Mouse (Mus musculus) layer of hippocampus, postnatal 36 days (tissue): ENCODE data around the gene Dbr1. TPM values are rescaled to one million over a fixed set of nuclear protein-coding genes. Genes with fewer than 3 reads are reported as not detected.
A peak's percentile ranks its signal among the peaks of the same experiment; 100 is the strongest.
"Not testable (repeated sequence)": the region's sequence is repeated elsewhere in the genome, so short reads cannot be mapped to it uniquely, and the experiment has no call there.

ENCODE experiments used
- DNase-seq, 2 experiments: peaks; one replicate each; pipeline ENCODE4 v3.0.0; 2022
- total RNA-seq, 2 experiments: library from RNA; stranded (reverse); gene quantifications; 2 replicates each; pipeline ENCODE4 v1.2.3; 2021

The Dbr1 gene
- total RNA-seq, result 10 to 100 TPM; 12.6 TPM

DNA sequence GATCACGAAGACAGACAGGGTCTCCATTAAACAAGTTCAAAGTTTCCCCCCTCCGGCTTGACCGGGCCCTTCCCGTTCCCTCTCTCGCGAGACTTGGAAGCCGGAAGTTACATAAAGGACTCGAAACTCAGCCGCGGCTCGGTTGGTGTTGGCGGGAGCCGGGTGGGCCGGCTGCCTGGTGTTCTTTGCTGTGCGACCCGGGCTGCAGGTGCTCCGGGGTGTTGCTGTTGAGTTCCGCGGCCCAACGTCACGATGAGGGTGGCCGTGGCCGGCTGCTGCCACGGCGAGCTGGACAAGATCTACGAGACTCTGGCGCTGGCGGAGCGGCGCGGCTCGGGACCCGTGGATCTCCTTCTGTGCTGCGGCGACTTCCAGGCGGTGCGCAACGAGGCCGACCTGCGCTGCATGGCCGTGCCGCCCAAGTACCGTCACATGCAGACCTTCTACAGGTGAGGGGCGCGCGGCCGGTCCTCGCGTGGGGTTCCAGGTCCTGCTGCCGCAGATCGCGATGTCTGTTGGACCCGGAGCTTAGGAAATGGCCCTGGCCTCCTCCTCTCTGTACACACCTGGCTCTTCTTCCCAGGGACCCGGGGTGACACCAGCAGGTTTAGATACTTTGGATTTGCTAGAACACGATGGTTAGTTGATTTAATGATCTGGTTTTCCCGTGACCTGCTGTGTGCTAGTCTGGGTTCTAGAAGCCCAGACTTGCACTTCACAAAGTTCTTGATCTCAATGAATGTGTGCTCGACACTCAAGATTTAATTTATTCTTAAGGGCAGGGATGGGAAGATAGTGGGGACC, at the start of gene Dbr1:
Gene Dbr1 (plus strand): TSS at position 123 of the 804 bp plus-strand sequence.
- peak; percentile 86 to 91 for DNase-seq

DNA sequence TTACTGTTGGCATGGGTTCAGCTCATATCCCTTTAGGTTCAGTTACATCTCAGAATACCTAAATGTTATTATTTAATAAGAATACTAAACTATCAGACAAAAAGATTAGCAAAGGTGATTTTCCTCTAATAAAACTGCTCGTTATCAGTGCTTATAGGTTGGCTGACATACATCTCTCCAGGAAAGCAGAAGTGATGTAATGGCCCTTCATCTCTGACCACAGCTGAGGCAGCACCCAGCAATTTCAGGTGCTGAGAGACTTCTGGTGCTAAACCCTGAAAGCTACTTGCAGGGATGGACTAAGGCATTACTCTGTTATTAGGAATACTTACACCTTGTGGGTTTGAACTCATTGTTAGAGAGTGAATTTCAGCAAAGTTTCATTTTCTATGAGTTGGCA, 43.7 kb upstream of the Dbr1 start:
- no peak for DNase-seq

DNA sequence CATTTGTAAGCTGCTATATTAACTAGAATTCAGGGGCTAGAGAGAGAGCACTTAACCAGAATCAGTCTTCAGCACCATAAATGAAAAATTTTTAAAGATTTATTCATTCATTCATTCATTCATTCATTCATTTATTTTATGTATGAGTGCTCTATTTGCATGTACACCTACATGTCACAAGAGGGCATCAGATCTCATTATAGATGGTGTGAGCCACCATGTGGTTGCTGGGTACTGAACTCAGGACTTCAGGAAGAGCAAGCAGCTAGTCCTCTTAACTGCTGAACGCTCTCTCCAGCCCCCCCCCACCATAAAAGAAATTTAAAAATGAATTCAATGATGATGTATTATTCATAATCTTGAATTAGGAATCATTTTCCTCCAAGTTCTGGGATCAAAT, 29.3 kb upstream of the Dbr1 start:
- no peak for DNase-seq

DNA sequence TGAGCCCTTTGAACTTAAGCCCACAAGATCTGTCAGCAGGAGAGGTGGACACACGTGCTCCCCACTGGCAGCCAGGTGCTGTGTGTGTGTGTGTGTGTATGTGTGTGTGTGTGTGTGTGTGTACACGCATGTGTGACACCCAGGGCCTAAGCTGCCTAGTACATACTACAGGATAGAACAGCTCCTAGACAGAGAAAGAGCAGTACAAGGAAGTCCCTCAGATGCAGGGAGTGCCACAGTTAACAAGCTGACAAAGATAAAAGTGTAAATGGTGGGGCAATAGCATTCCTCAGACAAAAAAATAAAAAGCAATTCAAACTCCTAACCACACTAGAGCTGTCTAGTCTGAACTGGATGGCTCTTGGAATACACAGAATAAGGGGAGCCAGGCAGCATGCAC, 23.5 kb upstream of the Dbr1 start:
- no peak for DNase-seq

DNA sequence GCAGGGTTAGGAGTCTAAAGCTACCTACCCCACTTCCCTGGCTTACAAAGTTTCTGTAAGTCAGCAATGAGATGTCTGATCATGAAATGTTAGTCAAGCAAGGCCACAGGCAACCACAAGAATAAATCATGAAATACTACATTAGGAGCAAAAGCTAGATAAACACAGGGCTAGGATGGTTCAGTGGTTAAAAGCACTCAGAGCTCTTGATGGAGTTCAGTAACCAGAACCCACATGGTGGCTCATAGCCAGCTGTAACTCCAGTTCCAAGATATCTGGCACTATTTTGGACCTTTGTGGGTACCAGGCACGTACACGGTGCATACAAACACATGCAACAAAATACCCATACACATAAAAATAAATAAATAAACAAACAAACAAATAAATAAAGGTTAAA, 22.6 kb upstream of the Dbr1 start:
- DNase-seq, result no peak

DNA sequence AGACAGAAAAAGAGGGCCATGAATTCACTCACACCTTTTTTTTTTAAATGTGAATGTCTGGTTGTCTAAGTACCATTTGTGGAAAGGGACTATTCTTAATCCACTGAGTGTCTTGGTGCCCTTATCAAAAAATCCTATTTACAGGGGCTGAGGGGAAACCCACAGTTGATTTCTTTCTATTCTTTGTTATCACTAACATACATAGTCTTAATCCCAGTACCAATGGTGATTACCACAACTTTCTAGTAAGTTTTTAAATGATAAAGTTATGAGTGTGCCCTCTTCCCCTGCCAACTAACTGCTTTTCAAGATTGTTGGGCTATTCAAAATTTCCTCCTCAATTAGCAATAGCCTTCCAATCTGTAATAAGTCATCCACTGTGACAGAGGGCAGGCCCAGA, 21.5 kb upstream of the Dbr1 start:
- DNase-seq, result no peak

DNA sequence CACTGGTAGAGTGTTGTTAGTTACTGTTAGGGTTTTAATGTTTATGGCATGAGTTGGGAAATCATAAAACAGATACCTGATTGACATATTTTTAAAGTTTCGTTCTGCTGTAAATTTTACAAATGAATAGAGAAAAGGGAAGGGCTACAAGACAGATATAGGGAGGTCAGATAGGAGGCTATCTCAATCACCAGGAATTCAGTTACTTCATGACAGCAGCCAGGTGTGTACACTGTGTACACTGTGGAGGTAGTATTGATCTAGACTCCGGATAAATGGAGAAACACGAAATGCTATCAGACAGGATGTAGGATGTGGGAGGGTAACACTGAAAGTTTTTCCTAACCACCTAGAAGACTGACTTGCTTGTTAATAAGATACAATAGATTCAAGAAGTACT, 20.3 kb upstream of the Dbr1 start:
- DNase-seq, result no peak

DNA sequence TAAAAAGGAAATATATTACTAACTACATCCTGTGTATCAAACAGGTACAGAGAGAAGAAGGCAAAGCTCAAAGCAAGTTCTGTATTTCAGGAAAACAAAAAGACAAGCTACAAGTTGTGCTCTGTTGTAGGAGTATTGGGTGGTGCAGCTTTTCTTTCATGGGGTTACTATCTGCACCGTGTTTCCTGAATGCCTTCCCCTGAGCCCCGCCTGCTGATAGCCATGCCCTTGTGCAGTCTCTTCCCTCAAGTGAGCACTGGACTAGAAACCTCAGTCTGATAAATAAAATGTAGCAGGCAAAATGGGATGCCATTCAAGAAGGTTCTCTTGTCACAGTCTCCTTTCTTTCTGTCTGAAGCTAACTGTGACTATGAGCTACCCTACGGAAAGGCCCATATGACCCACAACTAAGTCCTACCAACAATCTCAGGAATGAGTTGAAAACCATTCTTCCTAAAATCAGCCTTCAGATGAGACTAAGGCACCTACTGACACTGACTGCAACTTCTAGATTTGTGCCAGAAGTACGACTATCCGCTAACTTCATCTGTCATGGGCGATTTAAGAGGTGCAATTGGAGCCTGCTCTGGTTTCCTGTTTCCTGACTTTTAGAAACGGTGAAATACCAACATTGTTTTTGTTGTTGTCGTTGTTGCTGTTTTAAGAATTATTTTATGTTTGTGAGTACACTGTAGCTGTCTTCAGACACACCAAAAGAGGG, 17.9 kb upstream of the Dbr1 start:
- DNase-seq, result no peak

DNA sequence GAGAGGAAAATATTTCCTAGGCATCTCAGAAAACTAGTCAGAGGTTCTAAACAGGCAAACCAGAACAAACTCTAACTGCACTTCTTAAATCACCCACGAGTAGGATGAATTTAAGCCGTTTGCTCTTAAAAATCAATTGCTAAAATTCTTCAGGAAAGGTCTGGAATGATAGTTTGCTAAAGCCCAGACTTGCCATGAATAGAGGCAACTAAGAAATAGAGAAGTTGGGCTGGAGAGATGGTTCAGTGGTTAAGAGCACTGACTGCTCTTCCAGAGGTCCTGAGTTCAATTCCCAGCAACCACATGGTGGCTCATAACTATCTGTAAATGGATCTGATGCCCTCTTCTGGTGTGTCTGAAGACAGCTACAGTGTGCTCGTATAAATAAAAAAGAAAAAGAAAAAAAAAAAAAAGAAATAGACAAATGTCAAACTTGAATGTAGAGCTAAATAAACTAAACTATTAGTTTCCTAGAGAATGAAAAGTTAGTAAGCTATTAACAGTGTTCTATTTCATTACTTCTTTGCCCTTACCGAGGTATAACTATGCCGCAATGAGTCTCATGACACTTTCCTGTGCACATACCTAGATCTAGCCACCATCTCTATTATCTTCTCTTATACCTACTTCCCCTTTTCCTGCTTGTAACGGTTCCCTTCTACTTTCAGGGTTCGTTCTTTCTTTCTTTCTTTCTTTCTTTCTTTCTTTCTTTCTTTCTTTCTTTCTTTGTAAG, 16.6 kb upstream of the Dbr1 start:
- no peak for DNase-seq

DNA sequence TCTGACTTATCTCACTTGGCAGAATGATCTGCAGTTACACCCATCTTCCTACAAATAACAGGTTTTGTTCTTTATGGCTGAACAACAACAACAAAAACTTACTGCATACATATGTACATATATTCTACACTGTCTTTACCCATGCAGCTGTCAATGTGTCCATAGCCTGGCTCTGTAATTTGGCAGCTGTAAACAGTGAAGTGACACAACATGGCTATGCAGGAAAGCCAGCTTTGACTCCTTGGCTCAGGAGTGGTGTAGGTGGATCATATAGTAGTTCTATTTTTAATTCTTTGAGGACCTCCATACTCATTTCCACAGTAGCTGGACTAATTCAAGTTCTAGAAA, 16.1 kb upstream of the Dbr1 start:
- DNase-seq, result no peak

DNA sequence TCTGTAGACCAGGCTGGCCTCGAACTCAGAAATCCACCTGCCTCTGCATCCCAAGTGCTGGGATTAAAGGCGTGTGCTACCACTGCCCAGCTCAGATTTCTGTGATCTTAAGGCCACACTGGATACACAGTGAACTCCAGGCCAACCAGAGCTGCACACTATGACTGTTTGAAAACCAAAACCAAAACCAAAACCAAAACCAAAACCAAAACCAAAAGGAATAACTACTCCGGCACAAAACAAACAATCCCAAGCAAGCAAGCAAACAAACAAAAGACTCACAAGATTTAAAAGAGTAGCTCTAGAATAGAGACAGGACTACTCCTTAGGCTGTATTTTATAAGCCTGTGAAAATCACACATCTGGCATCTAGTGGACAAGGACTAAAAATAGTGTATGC, 15.2 kb upstream of the Dbr1 start:
- no peak for DNase-seq

DNA sequence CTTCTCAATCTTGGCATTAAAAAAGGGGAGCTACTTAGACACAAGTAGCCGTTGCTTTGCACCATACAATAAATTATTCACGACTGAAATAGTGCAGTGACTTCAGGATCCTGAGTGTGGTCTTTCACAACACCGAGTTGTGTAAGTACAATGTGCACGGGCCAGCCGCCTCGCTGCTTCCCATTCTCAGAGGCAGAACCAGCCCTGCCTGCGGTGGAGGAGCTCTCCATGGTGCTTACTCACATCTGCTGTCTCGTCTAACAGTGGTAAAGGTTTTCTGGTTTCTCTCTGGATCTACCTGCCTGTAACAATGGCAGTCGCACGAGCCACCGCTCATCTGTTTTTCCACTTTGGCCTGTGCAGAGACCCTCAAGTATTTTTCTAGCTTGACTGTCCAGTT, 11.9 kb upstream of the Dbr1 start:
- no peak for DNase-seq

DNA sequence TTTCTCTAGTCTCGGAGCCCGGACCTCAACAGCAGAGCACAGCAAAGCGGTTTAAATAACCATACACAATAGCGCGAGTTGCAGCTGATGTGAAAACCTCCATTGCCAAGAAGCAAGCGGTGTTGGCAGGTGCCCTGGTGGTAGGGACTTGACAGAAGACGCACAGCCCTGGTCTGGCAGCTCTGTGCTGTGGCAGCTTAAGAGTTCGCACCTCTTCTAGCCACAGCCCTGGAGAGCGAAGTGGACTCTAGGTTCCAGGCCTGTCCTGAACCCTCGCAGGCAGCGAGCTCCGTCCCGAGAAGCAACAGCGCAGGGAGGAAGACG, 7.6 kb upstream of the Dbr1 start:
- DNase-seq, result no peak

DNA sequence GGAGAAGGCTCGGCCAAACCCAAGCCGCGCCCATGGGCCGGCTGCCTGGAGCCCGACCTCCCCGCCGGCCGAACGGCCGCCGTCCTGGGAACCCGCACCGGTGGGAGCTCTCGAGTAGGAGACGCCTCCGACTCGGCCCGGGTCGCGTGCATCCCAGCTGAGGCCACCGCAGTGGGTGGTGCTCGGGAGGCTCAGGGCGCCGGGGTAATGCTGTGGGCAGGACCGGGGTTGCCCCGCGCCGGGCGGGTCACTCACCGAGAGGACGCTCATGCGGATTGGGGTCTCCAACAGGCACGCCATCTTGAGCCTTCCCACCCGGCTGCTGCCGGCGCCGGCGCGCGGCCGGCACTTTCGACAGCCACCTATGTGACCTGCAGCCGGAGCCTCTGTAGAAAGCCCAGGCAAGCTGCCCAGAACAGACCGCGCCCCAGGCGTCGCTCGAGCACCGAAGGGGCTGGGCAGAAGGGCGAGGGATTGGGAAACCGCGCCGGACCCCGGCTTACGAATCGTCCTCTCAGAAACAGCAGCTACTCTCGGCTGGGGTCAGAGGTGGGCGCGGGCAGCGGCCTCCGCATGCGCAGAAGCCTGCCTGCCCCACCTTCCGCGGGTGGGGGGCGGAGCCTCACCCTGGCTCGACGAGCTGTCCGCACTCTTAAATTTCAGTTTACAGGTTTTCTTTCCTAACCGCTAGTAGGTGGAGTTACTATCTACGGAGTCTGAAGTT, 7.1 kb upstream of the Dbr1 start, which contains the start of gene Armc8:
Gene Armc8 (minus strand): TSS at position 553 of the 724 bp plus-strand sequence.
- peak; percentile 91 to 92 for DNase-seq

DNA sequence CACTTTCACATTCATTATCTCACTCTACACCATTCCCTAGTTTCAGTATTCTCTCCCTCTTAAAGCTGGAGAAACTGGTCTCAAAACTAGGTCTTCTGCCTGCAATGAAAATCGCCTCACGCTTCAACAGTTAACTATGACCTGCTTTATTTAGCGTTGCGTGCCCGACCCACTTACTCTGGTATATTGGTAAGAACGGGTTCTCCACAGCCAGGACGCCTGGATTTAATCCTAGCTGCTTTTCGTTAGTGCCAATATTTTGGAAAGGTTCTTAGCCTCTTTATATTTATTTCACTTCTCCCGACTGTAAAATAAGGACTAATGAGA, 6.6 kb upstream of the Dbr1 start:
- no peak for DNase-seq

DNA sequence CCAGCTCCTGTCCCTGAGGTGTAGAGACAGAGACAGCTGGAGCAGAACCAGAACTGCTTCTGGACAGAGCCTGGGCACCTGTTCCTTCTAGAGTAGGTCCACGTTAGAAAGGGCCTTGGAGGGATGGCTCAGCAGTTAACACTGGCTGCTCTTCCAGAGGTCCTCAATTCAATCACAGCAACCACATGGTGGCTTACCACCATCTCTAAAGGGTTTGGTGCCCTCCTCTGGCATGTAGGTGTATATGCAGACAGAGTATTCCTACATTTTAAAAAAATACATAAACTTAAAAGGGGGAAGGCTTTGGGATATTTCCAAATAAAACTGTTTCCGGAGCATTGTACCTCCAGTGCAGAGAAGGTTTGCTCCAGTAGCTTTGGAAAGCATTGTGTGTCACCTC, 5.1 kb downstream of the Dbr1 start:
- DNase-seq, result no peak

DNA sequence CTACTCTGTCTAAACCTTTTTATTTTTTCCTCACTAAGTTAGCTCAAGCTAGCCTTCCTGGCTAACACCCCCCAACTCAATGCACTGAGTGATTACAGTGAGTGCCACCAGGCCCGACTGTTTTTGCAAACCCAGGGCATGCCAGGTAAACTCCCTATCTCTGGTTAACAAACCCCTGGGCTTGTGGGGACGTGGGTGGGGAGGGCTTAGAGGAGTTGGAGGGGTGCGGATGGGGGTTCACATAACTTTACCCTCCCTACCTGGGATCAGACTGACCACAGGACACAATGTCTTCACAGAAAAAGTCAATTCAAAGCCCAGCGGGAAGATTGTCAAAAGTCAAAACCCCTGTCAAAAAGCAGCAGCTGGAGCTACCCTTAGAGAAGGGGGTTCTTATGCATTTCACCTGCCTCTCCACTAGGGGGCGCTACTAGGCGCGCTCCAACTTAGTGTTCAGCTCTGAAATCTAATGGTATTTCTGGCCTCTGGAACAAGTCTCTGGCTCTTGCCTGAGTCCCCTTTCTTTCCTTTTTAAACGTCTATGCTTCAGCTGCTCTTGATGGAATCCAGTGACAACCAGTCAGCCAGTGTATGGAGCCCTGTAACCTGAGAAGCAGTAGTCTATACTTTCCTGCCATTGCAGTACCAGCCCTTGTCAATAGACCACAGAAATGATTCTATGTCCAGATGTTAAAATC, 12.1 kb downstream of the Dbr1 start:
- peak; percentile 33 to 50 for DNase-seq

DNA sequence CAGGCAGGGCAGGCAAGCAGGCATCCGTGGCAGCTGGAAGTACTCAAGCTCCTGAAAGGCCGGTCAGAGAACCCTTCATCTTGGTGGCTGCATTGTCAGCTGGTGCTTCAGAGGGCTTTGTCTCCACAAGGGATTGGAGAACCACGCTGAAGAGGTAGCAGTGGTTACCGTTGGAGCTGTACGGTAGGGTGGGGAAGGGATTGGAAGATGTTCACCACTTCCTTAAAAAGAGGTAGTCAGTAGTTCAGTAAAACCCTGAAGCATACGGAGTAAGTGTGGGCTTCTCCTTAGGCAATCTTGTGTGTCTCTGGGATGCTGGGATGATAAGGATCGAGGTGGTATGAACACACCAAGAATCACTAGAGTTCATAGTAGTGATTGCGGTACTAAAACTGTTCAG, 15.5 kb downstream of the Dbr1 start:
- no peak for DNase-seq

DNA sequence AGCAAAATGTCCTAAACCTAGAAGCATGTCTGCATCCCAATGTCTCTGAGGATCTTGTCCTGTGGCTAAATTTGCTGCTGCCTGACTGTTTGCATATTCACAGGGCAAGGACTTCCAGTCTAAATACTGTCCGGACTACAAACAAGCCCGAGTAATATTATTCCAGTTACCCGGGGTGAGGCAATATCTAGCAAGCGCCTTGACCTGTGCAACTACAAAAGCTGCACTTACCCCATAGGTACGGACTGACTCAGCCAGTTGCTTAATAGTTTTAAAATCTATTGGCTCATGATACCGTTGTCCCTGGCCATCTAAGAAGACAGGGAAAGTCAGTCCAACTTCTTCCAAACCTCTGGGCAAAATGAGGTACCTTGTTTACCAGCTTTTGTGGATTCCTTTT, 23.5 kb downstream of the Dbr1 start:
- not testable (repeated sequence) for DNase-seq

DNA sequence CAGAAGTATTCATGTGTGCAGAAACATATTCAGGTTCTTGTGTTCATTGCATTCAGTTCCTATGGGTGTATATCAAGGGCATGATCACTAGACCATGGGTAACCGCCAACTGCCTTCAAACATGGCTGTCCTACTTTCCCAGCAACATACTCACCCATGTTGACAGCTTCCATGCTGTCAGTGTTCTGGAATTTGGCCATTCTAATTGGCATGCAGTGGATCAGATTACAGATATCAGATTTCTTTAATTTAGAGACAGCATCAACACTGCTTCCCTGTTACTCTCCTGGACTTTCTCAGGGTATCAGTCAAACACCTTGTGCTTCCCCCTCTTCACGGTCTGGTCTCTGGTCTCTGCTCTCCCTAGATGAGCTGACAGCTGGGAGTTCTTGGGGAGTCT, 28.0 kb downstream of the Dbr1 start:
- no peak for DNase-seq

DNA sequence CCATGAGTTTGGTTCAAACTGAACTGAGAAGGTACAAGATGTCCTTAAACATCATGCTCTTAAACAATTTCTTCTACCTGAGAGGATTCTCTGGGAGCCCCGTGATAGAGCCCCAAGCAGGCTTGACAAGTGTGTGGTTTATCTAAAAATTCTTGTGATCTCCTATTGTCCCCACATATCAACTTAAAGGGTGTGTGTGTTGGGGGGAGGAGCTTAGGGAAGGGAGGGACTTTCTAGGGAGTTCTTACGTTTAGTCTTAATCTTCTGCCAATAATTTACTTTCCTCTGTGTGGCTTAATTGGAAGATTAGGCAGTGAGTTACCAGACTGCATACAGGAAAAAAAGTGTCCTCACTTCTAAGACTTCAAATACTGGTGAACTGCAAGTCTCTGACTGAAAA, 36.6 kb downstream of the Dbr1 start, which contains the start of gene A4gnt:
Gene A4gnt (plus strand): TSS at position 301 of the 400 bp plus-strand sequence.
- no peak for DNase-seq

DNA sequence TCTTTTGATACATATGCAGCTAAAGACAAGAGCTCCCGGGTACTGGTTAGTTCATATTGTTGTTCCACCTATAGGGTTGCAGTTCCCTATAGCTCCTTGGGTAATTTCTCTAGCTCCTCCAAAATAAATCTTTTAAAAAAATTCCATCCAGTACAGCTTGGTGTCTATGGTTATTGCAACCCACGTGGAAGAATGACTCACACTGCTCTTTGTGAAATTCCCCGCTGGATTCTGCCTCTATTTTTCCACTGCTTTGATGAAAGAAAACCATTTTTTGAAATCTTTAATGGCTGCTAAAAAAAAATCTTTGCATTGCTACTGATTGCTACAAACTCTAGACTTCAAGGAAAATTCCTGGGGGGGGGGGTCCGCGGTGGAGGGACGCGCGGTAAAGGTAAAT, 44.1 kb downstream of the Dbr1 start:
- DNase-seq, result no peak
